Mouse (Mus musculus) CD4-positive naive resting alpha-beta T cell, adult 76 days (primary cell): ENCODE measurements around the gene Fam32a. TPM values are rescaled to one million over a fixed set of nuclear protein-coding genes. Genes with fewer than 3 reads are reported as not detected.

Experiments used
- total RNA-seq: library from RNA; stranded (reverse); gene quantifications from one replicate; pipeline ENCODE4 v1.2.4, GENCODE M21; 2023

The Fam32a gene
- total RNA-seq: 61.6 TPM

DNA sequence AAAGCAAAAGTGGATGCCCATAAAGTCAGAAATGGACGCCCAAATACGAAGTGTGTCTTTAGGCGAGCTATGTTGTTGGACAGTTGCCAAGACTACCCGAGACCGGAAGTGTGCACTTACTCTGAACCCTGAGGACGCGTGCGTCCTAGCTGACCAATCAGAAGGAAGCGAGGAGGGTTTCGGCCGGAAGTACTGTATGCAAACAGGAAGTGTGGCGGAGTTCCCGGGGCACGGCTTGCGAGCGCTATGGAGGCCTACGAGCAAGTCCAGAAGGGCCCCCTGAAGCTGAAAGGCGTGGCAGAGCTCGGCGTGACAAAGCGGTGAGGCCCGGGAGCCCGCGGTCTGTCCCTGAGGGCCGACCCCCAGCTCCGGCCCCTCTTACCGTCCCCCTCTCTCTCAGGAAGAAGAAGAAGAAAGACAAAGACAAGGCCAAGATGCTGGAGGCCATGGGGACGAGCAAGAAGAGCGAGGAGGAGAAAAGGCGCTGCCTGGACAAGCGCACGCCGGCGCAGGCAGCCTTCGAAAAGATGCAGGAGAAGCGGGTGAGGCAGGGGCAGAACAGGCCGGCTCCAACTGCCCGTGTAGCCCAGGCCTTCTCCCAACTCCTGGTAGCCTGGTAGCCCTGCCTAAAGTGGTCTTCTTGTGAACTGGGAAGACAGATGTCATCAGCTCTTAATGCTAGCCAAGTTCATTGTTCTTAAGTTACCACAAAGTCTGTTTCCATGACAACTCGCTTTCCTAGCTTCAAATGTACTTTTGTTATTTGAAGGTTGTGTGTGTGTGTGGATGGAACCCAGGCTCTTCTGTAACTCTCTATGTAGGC lies at the start of gene Fam32a:
TSS of gene Fam32a (plus strand) at position 190 of the 823 bp plus-strand sequence.

DNA sequence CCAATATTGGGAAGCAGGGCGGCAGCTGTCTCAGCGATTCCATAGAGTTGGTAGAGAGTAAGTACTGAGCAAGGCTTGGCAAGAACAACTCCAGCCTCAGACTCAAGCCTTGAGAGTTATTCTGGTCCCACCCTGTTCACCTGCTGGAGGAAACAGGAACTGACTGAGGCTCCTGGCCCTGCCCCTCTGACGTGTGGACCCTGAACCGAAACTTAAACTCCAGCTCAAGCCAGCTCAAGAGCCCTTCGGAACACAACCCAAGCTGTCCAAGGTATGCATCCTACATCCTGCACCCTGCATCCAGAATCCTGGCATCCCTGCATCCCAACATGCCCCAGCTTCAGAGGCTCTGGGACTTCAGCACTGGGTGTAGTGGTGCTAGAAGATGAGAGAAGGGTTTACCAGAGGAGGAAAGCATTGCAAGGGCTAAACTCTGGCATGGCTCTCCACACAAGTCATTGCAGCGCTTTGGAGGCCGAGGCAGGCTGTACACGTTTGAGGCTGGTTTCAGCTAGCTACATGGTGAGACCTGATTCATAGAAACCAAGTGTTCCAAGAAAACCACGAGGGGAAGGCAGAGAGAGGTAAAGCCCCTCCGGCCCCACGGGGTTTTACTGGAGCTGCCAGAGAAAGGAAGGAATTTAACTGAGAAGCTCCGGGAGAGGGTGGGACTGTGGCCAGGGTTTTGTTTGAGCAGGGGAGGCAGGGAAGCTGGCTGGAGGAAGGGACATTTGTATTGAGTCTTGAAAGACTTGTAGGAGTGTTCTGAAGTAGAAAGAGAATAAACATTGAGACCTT lies 29.9 kb upstream of the Fam32a start, which contains the start of gene Hsh2d:
TSS of gene Hsh2d (plus strand) at position 222 of the 798 bp plus-strand sequence.

DNA sequence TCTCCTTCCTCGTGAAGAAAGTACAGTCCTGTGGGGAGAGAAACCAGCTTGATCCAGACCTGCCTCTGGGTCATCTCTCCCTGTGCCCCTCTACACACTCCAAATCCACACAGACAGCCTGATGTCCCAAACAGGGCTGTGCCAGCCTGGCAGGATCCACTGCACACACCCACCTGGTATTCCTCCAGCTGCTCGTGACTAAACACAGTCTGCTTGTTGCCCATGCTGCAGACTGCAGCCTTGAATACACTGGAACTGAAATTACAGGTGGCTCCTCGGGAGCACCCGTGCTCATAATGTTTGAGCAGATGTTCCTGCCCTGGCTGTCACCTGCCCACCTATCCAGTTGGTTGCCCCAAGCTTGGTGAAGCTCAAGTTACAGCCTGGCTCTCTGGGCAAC lies 6.8 kb upstream of the Fam32a start, which contains the start of gene Cib3:
TSS of gene Cib3 (minus strand) at position 87 of the 400 bp plus-strand sequence.

DNA sequence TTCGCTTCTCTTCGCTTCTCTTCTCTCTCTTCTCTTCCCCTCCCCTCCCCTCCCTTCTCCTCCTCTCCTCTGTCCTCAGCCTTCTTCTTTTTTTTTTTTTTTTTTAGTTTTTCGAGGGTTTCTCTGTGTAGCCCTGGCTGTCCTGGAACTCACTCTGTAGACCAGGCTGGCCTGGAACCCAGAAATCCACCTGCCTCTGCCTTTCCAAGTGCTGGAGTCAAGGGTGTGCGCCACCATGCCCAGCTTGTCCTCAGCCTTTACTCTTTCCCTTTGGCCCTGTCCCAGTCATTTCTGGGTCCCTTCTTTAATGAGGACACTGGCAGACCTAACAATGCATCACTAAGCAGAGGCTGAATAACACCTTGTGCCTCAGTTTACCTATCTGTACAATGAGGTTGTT lies 6.0 kb upstream of the Fam32a start, which contains the start of gene Gm11034:
TSS of gene Gm11034 (minus strand) at position 101 of the 400 bp plus-strand sequence.

DNA sequence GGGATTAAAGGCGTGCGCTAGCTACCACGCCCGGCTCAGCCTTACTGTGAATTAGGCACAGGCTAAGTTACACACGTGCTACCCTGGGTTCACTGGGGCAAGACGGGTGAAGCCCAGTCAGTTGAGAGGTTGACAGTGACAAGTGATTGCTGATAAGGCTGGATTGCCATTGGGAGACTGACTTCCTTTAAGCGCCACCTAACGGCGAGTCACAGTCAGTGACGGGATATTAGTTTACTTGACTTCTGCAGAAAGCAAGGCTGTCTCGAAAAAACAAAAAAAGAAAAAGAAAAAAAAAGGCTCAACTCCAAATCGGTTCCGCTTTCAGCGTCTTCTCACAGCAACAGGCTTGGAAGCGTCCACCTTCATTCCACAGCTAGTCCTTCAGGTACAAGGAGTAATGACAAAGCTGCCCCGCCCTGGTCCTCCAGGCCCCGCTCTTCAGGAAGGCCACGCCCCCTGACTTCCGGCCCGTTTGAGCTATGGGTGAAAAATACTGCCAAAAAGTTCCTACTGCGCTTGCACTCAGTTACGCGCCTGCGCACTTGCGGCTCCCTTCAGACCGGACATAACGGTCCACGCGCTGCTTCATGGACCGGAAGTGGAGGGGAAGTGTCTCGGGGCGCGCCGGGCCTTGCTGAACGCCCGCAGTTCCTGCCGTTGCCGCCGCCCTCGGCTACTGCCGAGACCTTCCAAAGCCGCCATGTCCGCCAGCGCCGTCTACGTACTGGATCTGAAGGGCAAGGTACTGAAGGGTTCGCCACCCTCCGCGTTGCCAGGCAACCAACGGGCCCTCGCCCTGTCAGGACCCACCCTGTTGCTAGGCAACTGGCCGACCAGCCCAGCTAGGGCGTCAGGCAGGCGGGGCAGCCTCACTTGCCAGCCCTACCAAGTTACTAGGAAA lies 20.2 kb downstream of the Fam32a start, which contains the start of gene Ap1m1:
TSS of gene Ap1m1 (plus strand) at position 520 of the 904 bp plus-strand sequence.

Other genes with a start within 250 kb of the Fam32a start
- 12.9 TPM for gene Cyp4f18, start 210.1 kb upstream of the Fam32a start, total RNA-seq
- gene Olfr372, start 178.5 kb upstream of the Fam32a start, total RNA-seq: not detected
- gene Olfr373, start 136.6 kb upstream of the Fam32a start, total RNA-seq: 0.21 TPM
- gene Olfr374, start 112.7 kb upstream of the Fam32a start, total RNA-seq: 0.38 TPM
- 151 TPM for gene Tpm4, start 84.8 kb upstream of the Fam32a start, total RNA-seq
- gene Rab8a, start 58.5 kb upstream of the Fam32a start, total RNA-seq: 122 TPM
- 13.5 TPM for gene Hsh2d, start 30.1 kb upstream of the Fam32a start, total RNA-seq
- gene Cib3, start 6.9 kb upstream of the Fam32a start, total RNA-seq: 1.2 TPM
- gene Gm11034, start 6.1 kb upstream of the Fam32a start, total RNA-seq: not detected
- 114 TPM for gene Ap1m1, start 20.3 kb downstream of the Fam32a start, total RNA-seq
- 8.9 TPM for gene Gm10282, start 85.5 kb downstream of the Fam32a start, total RNA-seq
- 1,951 TPM for gene Klf2, start 99.3 kb downstream of the Fam32a start, total RNA-seq
- 100 TPM for gene Eps15l1, start 201.7 kb downstream of the Fam32a start, total RNA-seq
- gene Calr3, start 224.1 kb downstream of the Fam32a start, total RNA-seq: not detected
- gene 1700030K09Rik, start 224.2 kb downstream of the Fam32a start, total RNA-seq: 3.5 TPM